Mouse (Mus musculus): ENCODE measurements around the gene Cdkal1.

GRCm38 (mm10) chr13:29772970-29773369 is 82.5 kb downstream of the Cdkal1 start:
- no peak for TF ChIP-seq EP300 (IDR thresholded peaks at IDR 0.05; ENCODE audit: low read depth)
- TF ChIP-seq CTCF (IDR thresholded peaks at IDR 0.05; ENCODE audit: low read depth): no peak

Measured in liver, postnatal 0 days (tissue).